Mouse (Mus musculus) myocyte (in vitro differentiated cells): ENCODE measurements around the gene Pdcd2.

ENCODE experiments used
- E2F4 ChIP-seq: IDR thresholded peaks from one replicate; pipeline ENCODE4 v1.6.1; 2011; ENCODE audit warnings: mild to moderate bottlenecking, control low read depth, moderate library complexity; ENCODE audit not compliant: insufficient read depth
- POLR2AphosphoS2 ChIP-seq: IDR thresholded peaks from one replicate; pipeline ENCODE4 v1.6.1; 2011; ENCODE audit warnings: low read depth, control low read depth; ENCODE audit not compliant: insufficient read length

GRCm38 (mm10) chr17:15530141-15530540, 3.0 kb upstream of the Pdcd2 start:
- TF ChIP-seq POLR2AphosphoS2: no peak
- no peak for TF ChIP-seq E2F4
